Mouse (Mus musculus): ENCODE data around the gene Pltp. TPM values are rescaled to one million over a fixed set of nuclear protein-coding genes. Genes with fewer than 3 reads are reported as not detected.

The Pltp gene
- total RNA-seq, 2 experiments from 2014 or later: 86.5 to 92.3 TPM

DNA sequence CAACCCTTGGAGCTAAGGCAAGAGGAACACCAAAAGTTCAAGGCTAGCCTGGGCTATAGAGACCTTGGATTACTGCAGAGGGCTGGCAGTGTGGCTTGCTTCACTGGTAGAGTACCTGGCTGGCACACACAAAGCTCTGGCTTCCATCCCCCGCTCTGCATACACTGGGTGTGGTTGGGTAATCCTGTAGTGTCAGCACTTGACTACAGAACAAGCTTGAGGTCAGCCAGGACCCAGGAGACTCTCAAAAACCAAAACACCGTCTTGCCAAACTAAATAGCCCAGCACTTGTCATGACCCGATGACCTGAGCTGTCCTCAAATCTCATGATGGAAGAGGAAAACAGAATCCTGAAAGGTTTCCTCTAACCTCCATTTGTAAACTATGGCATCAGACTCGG lies 67.1 kb downstream of the Pltp start:
- DNase-seq (ENCODE audit: low spot score in 2 of 2): no peak
- intact Hi-C loops (cut with DNase I): no loop called here

Other genes starting within 250 kb of the Pltp start
- not detected for gene Wfdc6b, start 244.2 kb downstream of the Pltp start, total RNA-seq (2021)
- gene Wfdc8, start 244.1 kb downstream of the Pltp start, total RNA-seq (2021): not detected
- gene Wfdc16, start 218.9 kb downstream of the Pltp start, total RNA-seq (2021): not detected
- not detected for gene Wfdc10, start 201.7 kb downstream of the Pltp start, total RNA-seq (2021)
- gene Wfdc9, start 201.1 kb downstream of the Pltp start, total RNA-seq (2021): not detected
- gene Wfdc11, start 183.6 kb downstream of the Pltp start, total RNA-seq (2021): not detected
- gene Wfdc13, start 172.6 kb downstream of the Pltp start, total RNA-seq (2021): not detected
- not detected for gene Spint4, start 159.2 kb downstream of the Pltp start, total RNA-seq (2021)
- gene Spint5, start 142.4 kb downstream of the Pltp start, total RNA-seq (2021): not detected
- gene Wfdc3, start 111.8 kb downstream of the Pltp start, total RNA-seq (2021): 1 to 10 TPM in 1 of 2 experiments, under 1 TPM in 1; 0.92 to 1.1 TPM
- 10 to 100 TPM; 32.8 to 35.6 TPM for gene Dnttip1, start 111.7 kb downstream of the Pltp start, total RNA-seq (2021)
- gene Ube2c, start 87.8 kb downstream of the Pltp start, total RNA-seq (2021): 1 to 10 TPM; 2.0 to 3.0 TPM
- 1 to 10 TPM in 1 of 2 experiments, not detected in 1; 1.1 TPM for gene Tnnc2, start 77.7 kb downstream of the Pltp start, total RNA-seq (2021)
- gene Snx21, start 71.9 kb downstream of the Pltp start, total RNA-seq (2021): 10 to 100 TPM; 46.0 to 46.8 TPM
- 10 to 100 TPM; 25.8 to 27.7 TPM for gene Acot8, start 52.8 kb downstream of the Pltp start, total RNA-seq (2021)
- gene Zswim3, start 52.6 kb downstream of the Pltp start, total RNA-seq (2021): 1 to 10 TPM; 7.7 to 8.3 TPM
- gene Zswim1, start 35.0 kb downstream of the Pltp start, total RNA-seq (2021): 10 to 100 TPM; 21.4 to 22.0 TPM
- gene Spata25, start 29.2 kb downstream of the Pltp start, total RNA-seq (2021): not detected
- 10 to 100 TPM; 88.4 to 91.6 TPM for gene Ctsa, start 24.8 kb downstream of the Pltp start, total RNA-seq (2021)
- 1 to 10 TPM; 3.6 to 4.5 TPM for gene Neurl2, start 24.3 kb downstream of the Pltp start, total RNA-seq (2021)
- 10 to 100 TPM; 38.7 to 41.4 TPM for gene Pcif1, start 21.6 kb upstream of the Pltp start, total RNA-seq (2021)
- 10 to 100 TPM; 24.1 to 25.4 TPM for gene Zfp335, start 54.0 kb upstream of the Pltp start, total RNA-seq (2021)
- gene Mmp9, start 83.1 kb upstream of the Pltp start, total RNA-seq (2021): 1 to 10 TPM; 1.4 to 1.9 TPM
- gene Slc12a5, start 103.1 kb upstream of the Pltp start, total RNA-seq (2021): 100 to 1,000 TPM; 451 to 495 TPM
- gene Ncoa5, start 177.2 kb upstream of the Pltp start, total RNA-seq (2021): 10 to 100 TPM; 53.2 to 54.6 TPM
- 1 to 10 TPM in 1 of 2 experiments, under 1 TPM in 1; 0.82 to 1.4 TPM for gene Cd40, start 197.9 kb upstream of the Pltp start, total RNA-seq (2021)
- not detected for gene 1700025C18Rik, start 233.0 kb upstream of the Pltp start, total RNA-seq (2021)

Measured in left cerebral cortex, postnatal 14 days (tissue).